Comparison of ENCODE assay signal across 8 mouse cellular contexts in genomic region chr1:87637121-87637877, GRCm38 (mm10). TPM values are rescaled to one million over a fixed set of nuclear protein-coding genes. Genes with fewer than 3 reads are reported as not detected.
DNase-seq lines count a peak whose midpoint lies in the region; ATAC-seq and TF ChIP-seq lines count a peak whose summit lies in the region.

No protein-coding gene starts in this region.

- H3K9ac ChIP-seq in heart, embryonic 14.5 days (ENCODE audit: low read length) = no peak overlapping the region
- peak overlapping the region; percentile 67 for H3K9ac ChIP-seq in liver, embryonic 14.5 days (replicated peaks)
- no peak overlapping the region for H3K9ac ChIP-seq in forebrain, embryonic 15.5 days (replicated peaks)

- H3K4me1 ChIP-seq in heart, embryonic 14.5 days (ENCODE audit: control insufficient read depth in 2 of 2, insufficient read depth in 2 of 2, low read length in 2 of 2) = peaks cover 5 to 6% of the 10 kb centered on the region in 2 experiments; a peak in 1 of 4 replicates
- H3K4me1 ChIP-seq in liver, embryonic 14.5 days (replicated peaks; ENCODE audit: control insufficient read depth in 2 of 2, insufficient read depth in 2 of 2, low read length in 1 of 2) = peaks cover 37 to 64% of the 10 kb centered on the region in 2 experiments
- no peaks in the 10 kb centered on the region for H3K4me1 ChIP-seq in forebrain, embryonic 15.5 days
- H3K4me1 ChIP-seq in forebrain, embryonic 10.5 days = peaks cover 5% of the 10 kb centered on the region; the same call in 1 of the 2 replicates

- H3K4me2 ChIP-seq in heart, embryonic 14.5 days (ENCODE audit: low read length) = no peak overlapping the region
- H3K4me2 ChIP-seq in liver, embryonic 14.5 days (ENCODE audit: low read depth) = peak overlapping the region; percentile 63
- no peak overlapping the region for H3K4me2 ChIP-seq in forebrain, embryonic 15.5 days (replicated peaks)

- no peak overlapping the region for H3K27ac ChIP-seq in heart, embryonic 14.5 days (replicated peaks in 1 of 2; ENCODE audit: control insufficient read depth in 1 of 2, insufficient read depth in 1 of 2, low read depth in 2 of 2, low read length in 2 of 2)
- H3K27ac ChIP-seq in liver, embryonic 14.5 days = peak overlapping the region; percentile 97
- H3K27ac ChIP-seq in forebrain, embryonic 15.5 days (replicated peaks) = no peak overlapping the region
- H3K27ac ChIP-seq in forebrain, embryonic 10.5 days = no peak overlapping the region

- DNase-seq in heart, adult 9 months (ENCODE audit: low spot score in 2 of 2) = no peak
- peak; percentile 72 for DNase-seq in CD8-positive naive resting alpha-beta T cell, adult 2 months (ENCODE audit: low read depth in 2 of 2, low spot score in 2 of 2)
- peak; percentile 94 for DNase-seq in c-Kit-negative CD71-positive TER-119-positive erythroid progenitor cells, embryonic 14.5 days (ENCODE audit: low read depth, low spot score)
- DNase-seq in liver, embryonic 14.5 days (ENCODE audit: low read depth in 3 of 3, low spot score in 3 of 3) = peak; percentile 97 to 98 (median 97)
- peak; percentile 45 to 63 for DNase-seq in thymus, postnatal 10 days (ENCODE audit: low spot score in 2 of 2)
- DNase-seq in forebrain, embryonic 10.5 days (ENCODE audit: extremely low spot score, low spot score) = no peak

- no peak overlapping the region for H3K4me3 ChIP-seq in heart, embryonic 14.5 days (ENCODE audit: control insufficient read depth in 1 of 2, insufficient read depth in 1 of 2, low read depth in 1 of 2, low read length in 2 of 2)
- peak overlapping the region in 1 of 2 experiments; percentile 5; a peak in 3 of 4 replicates for H3K4me3 ChIP-seq in liver, embryonic 14.5 days (ENCODE audit: insufficient read depth in 1 of 2, low read depth in 2 of 2, low read length in 2 of 2)
- H3K4me3 ChIP-seq in forebrain, embryonic 15.5 days = no peak overlapping the region
- H3K4me3 ChIP-seq in forebrain, embryonic 10.5 days = no peak overlapping the region

- TF ChIP-seq CTCF in liver, embryonic 14.5 days (IDR thresholded peaks at IDR 0.05; ENCODE audit: low read depth) = peak; percentile 6; the same call in 1 of the 2 replicates

- peak; percentile 68 for ATAC-seq in heart, embryonic 14.5 days (ENCODE audit: insufficient number of reproducible peaks, insufficient read depth, low FRiP score, low read depth)
- peak; percentile 99 for ATAC-seq in liver, embryonic 14.5 days (ENCODE audit: insufficient read depth)
- ATAC-seq in forebrain, embryonic 15.5 days (replicated peaks) = no peak

- H3K27me3 ChIP-seq in heart, embryonic 14.5 days (ENCODE audit: control insufficient read depth, insufficient read depth, low read length) = no peaks in the 10 kb centered on the region
- H3K27me3 ChIP-seq in liver, embryonic 14.5 days (ENCODE audit: control insufficient read depth, insufficient read depth, low read length) = no peaks in the 10 kb centered on the region
- no peaks in the 10 kb centered on the region for H3K27me3 ChIP-seq in forebrain, embryonic 15.5 days
- H3K27me3 ChIP-seq in forebrain, embryonic 10.5 days (ENCODE audit: poor library complexity, severe bottlenecking) = no peaks in the 10 kb centered on the region

- WGBS in heart, embryonic 14.5 days = 87% methylated on average over 4 of the region's 4 CpGs
- 18% methylated on average over 4 of the region's 4 CpGs for WGBS in liver, embryonic 14.5 days (ENCODE audit: insufficient replicate concordance)
- WGBS in forebrain, embryonic 15.5 days = 92% methylated on average over 4 of the region's 4 CpGs
- 88% methylated on average over 4 of the region's 4 CpGs for WGBS in forebrain, embryonic 10.5 days

- H3K36me3 ChIP-seq in heart, embryonic 14.5 days (ENCODE audit: control insufficient read depth, insufficient read depth, low read length) = no peaks in the 10 kb centered on the region
- H3K36me3 ChIP-seq in liver, embryonic 14.5 days (replicated peaks; ENCODE audit: control insufficient read depth, insufficient read depth, low read depth) = no peaks in the 10 kb centered on the region
- no peaks in the 10 kb centered on the region for H3K36me3 ChIP-seq in forebrain, embryonic 15.5 days
- no peaks in the 10 kb centered on the region for H3K36me3 ChIP-seq in forebrain, embryonic 10.5 days (replicated peaks)

- no peak for TF ChIP-seq EP300 in liver, embryonic 14.5 days (IDR thresholded peaks at IDR 0.05; ENCODE audit: low read depth)

- H3K9me3 ChIP-seq in heart, embryonic 14.5 days (ENCODE audit: control insufficient read depth, low read length) = no peaks in the 10 kb centered on the region
- no peaks in the 10 kb centered on the region for H3K9me3 ChIP-seq in liver, embryonic 14.5 days (ENCODE audit: control insufficient read depth, low read length)
- no peaks in the 10 kb centered on the region for H3K9me3 ChIP-seq in forebrain, embryonic 15.5 days
- H3K9me3 ChIP-seq in forebrain, embryonic 10.5 days = no peaks in the 10 kb centered on the region

RNA-seq across cellular contexts. Expression of gene Inpp5d, which starts 17.2 kb away (rescaled TPM):
- 7.9 and 8.9 TPM in 2 replicates for polyA plus RNA-seq in heart, embryonic 14.5 days (2014; fragmentation: Nextera tagmentation; extraction: Ambion mirVana)
- 5.7 and 9.3 TPM in 2 replicates for polyA plus RNA-seq in liver, embryonic 14.5 days (2012; rRNA removed)
- polyA plus RNA-seq in liver, embryonic 14.5 days (2014; fragmentation: Nextera tagmentation; extraction: Ambion mirVana) = 11.1 and 13.0 TPM in 2 replicates
- polyA plus RNA-seq in forebrain, embryonic 15.5 days (2015; fragmentation: Nextera tagmentation; extraction: Ambion mirVana) = 3.9 and 5.1 TPM in 2 replicates
- polyA plus RNA-seq in forebrain, embryonic 10.5 days (2016; fragmentation: Nextera tagmentation; extraction: Ambion mirVana) = 2.8 and 4.1 TPM in 2 replicates

Comparison
In these comparisons a context has a peak if more than half of its experiments do, and no peak if none do; other contexts are left out.
1. DNase-seq: peak in CD8-positive naive resting alpha-beta T cell, adult 2 months (2 of 2), c-Kit-negative CD71-positive TER-119-positive erythroid progenitor cells, embryonic 14.5 days (single experiment), liver, embryonic 14.5 days (3 of 3) and thymus, postnatal 10 days (2 of 2); none in heart, adult 9 months (0 of 2) and forebrain, embryonic 10.5 days (single experiment).